Mouse (Mus musculus) heart, embryonic 16.5 days (tissue): ENCODE results near the gene Gmpr2. TPM values are rescaled to one million over a fixed set of nuclear protein-coding genes. Genes with fewer than 3 reads are reported as not detected.

Experiments
- ATAC-seq: fragments of 200-750 bp; cut with Nextera tagmentation; replicated peaks from 2 replicates; pipeline ENCODE4 v1.8.0; 2017; ENCODE audit warnings: moderate number of reproducible peaks; ENCODE audit not compliant: insufficient read depth, low FRiP score; ENCODE audit errors: extremely low read depth
- H3K27ac ChIP-seq: fragments of 300-500 bp; sonication (generic); 2 replicates; pipeline ENCODE4 v1.5.1; 2014; ENCODE audit warnings: mild to moderate bottlenecking, low read length, control low read depth, moderate library complexity
- H3K27me3 ChIP-seq: fragments of 300-500 bp; sonication (generic); 2 replicates; pipeline ENCODE4 v1.6.1; 2014; ENCODE audit warnings: low read length, mixed read lengths; ENCODE audit not compliant: control insufficient read depth, insufficient read depth
- H3K36me3 ChIP-seq: fragments of 300-500 bp; sonication (generic); 2 replicates; pipeline ENCODE4 v1.6.1; 2014; ENCODE audit not compliant: control insufficient read depth, insufficient read depth
- H3K4me1 ChIP-seq: fragments of 300-500 bp; sonication (generic); 2 replicates; pipeline ENCODE4 v1.6.1; 2014; ENCODE audit warnings: low read length, mixed read lengths; ENCODE audit not compliant: control insufficient read depth, insufficient read depth
- H3K4me2 ChIP-seq: fragments of 300-500 bp; sonication (generic); 2 replicates; pipeline ENCODE4 v1.6.1; 2014; ENCODE audit warnings: low read depth, mild to moderate bottlenecking, control low read depth, low read length
- H3K4me3 ChIP-seq: fragments of 300-500 bp; sonication (generic); 2 replicates; pipeline ENCODE4 v1.5.1; 2014; ENCODE audit warnings: mild to moderate bottlenecking, control low read depth, low read length
- H3K9ac ChIP-seq: fragments of 300-500 bp; sonication (generic); 2 replicates; pipeline ENCODE4 v1.6.1; 2014; ENCODE audit warnings: low read length, control low read depth
- H3K9me3 ChIP-seq: fragments of 300-500 bp; sonication (generic); replicated peaks from 2 replicates; pipeline ENCODE4 v1.6.1; 2016; ENCODE audit warnings: low read length; ENCODE audit not compliant: control insufficient read depth
- WGBS: fragments of 180-500 bp; shearing (Covaris S2); extraction: QIAGEN DNeasy Blood & Tissue Kit; methylation state at CpG from one replicate; pipeline ENCODE4 v1.1.7; 2014; 5-methylcytosine and 5-hydroxymethylcytosine counted together
- polyA plus RNA-seq: library from polyadenylated mRNA; unstranded; fragments of >200 nt; fragmentation: Nextera tagmentation; extraction: Ambion mirVana; gene quantifications from 2 replicates; pipeline ENCODE4 v1.2.1, GENCODE M21; 2015

Gmpr2 gene
- polyA plus RNA-seq, 1 experiment from 2014 or later, result 43.9 TPM

- WGBS, result 61% methylated on average over 8 of the region's 8 CpGs
- Histone ChIP-seq H3K4me1 (no peaks in the 10 kb centered on the region), H3K27ac (no peak overlapping the region), H3K9ac (no peak overlapping the region), H3K27me3 (0 out of 2 replicates have a peak, but pooled peaks cover 2% of the 10 kb centered on the region), H3K36me3 (no peaks in the 10 kb centered on the region), H3K4me2 (no peak overlapping the region), H3K4me3 (no peak overlapping the region), H3K9me3 (no peaks in the 10 kb centered on the region)
- ATAC-seq, result no peak
These were observed 56.3 kb downstream of the Gmpr2 start for GRCm38 (mm10) chr14:55727889-55728685.

Other genes with a start within 250 kb of the Gmpr2 start
- 67.2 and 68.9 TPM in 2 replicates for gene Dhrs4, start 193.2 kb upstream of the Gmpr2 start, polyA plus RNA-seq
- 1.3 and 1.9 TPM in 2 replicates for gene Carmil3, start 181.3 kb upstream of the Gmpr2 start, polyA plus RNA-seq
- 0.21 and 0.24 TPM in 2 replicates for gene Cpne6, start 161.5 kb upstream of the Gmpr2 start, polyA plus RNA-seq
- 0.05 TPM in 1 of 2 replicates, not detected in the other for gene Nrl, start 147.0 kb upstream of the Gmpr2 start, polyA plus RNA-seq
- 36.8 and 42.8 TPM in 2 replicates for gene Pck2, start 131.7 kb upstream of the Gmpr2 start, polyA plus RNA-seq
- gene Dcaf11, start 111.9 kb upstream of the Gmpr2 start, polyA plus RNA-seq, result 75.1 and 75.5 TPM in 2 replicates
- gene A730061H03Rik, start 111.5 kb upstream of the Gmpr2 start, polyA plus RNA-seq, result 1.2 and 1.5 TPM in 2 replicates
- 79.4 and 85.6 TPM in 2 replicates for gene Fitm1, start 96.3 kb upstream of the Gmpr2 start, polyA plus RNA-seq
- 223 and 227 TPM in 2 replicates for gene Psme1, start 93.8 kb upstream of the Gmpr2 start, polyA plus RNA-seq
- 24.0 and 26.5 TPM in 2 replicates for gene Emc9, start 86.6 kb upstream of the Gmpr2 start, polyA plus RNA-seq
- gene Psme2, start 80.8 kb upstream of the Gmpr2 start, polyA plus RNA-seq, result 207 TPM in 2 replicates
- gene Rnf31, start 80.2 kb upstream of the Gmpr2 start, polyA plus RNA-seq, result 15.7 and 18.6 TPM in 2 replicates
- 11.5 and 15.3 TPM in 2 replicates for gene Irf9, start 68.4 kb upstream of the Gmpr2 start, polyA plus RNA-seq
- 4.8 and 7.3 TPM in 2 replicates for gene Rec8, start 53.9 kb upstream of the Gmpr2 start, polyA plus RNA-seq
- gene Ipo4, start 36.0 kb upstream of the Gmpr2 start, polyA plus RNA-seq, result 64.8 and 70.8 TPM in 2 replicates
- 0.59 and 0.61 TPM in 2 replicates for gene Gm49378, start 34.0 kb upstream of the Gmpr2 start, polyA plus RNA-seq
- gene Tm9sf1, start 28.1 kb upstream of the Gmpr2 start, polyA plus RNA-seq, result 90.8 and 99.0 TPM in 2 replicates
- 0.22 and 0.45 TPM in 2 replicates for gene Tssk4, start 21.8 kb upstream of the Gmpr2 start, polyA plus RNA-seq
- 93.7 and 96.5 TPM in 2 replicates for gene Mdp1, start 11.4 kb upstream of the Gmpr2 start, polyA plus RNA-seq
- 444 and 466 TPM in 2 replicates for gene Nedd8, start 183 bp downstream of the Gmpr2 start, polyA plus RNA-seq
- 27.5 and 30.0 TPM in 2 replicates for gene Tinf2, start 9.9 kb downstream of the Gmpr2 start, polyA plus RNA-seq
- 0.45 and 0.57 TPM in 2 replicates for gene Tgm1, start 42.0 kb downstream of the Gmpr2 start, polyA plus RNA-seq
- 22.0 and 25.6 TPM in 2 replicates for gene Rabggta, start 50.3 kb downstream of the Gmpr2 start, polyA plus RNA-seq
- 71.1 and 76.3 TPM in 2 replicates for gene Dhrs1, start 73.7 kb downstream of the Gmpr2 start, polyA plus RNA-seq
- gene Nop9, start 73.8 kb downstream of the Gmpr2 start, polyA plus RNA-seq, result 21.5 and 22.7 TPM in 2 replicates
- gene Cideb, start 86.5 kb downstream of the Gmpr2 start, polyA plus RNA-seq, result 1.3 and 1.8 TPM in 2 replicates
- 0.20 and 0.32 TPM in 2 replicates for gene Ltb4r2, start 89.5 kb downstream of the Gmpr2 start, polyA plus RNA-seq
- gene Ltb4r1, start 94.0 kb downstream of the Gmpr2 start, polyA plus RNA-seq, result 0.59 and 0.66 TPM in 2 replicates
- gene Adcy4, start 112.2 kb downstream of the Gmpr2 start, polyA plus RNA-seq, result 15.3 and 17.5 TPM in 2 replicates
- gene Ripk3, start 116.9 kb downstream of the Gmpr2 start, polyA plus RNA-seq, result 17.8 and 20.8 TPM in 2 replicates
- gene Nfatc4, start 151.2 kb downstream of the Gmpr2 start, polyA plus RNA-seq, result 9.7 and 14.4 TPM in 2 replicates
- 11.1 and 13.7 TPM in 2 replicates for gene Nynrin, start 182.1 kb downstream of the Gmpr2 start, polyA plus RNA-seq
- 0.59 and 0.69 TPM in 2 replicates for gene Cbln3, start 212.5 kb downstream of the Gmpr2 start, polyA plus RNA-seq
- 9.8 and 11.2 TPM in 2 replicates for gene Khnyn, start 213.0 kb downstream of the Gmpr2 start, polyA plus RNA-seq
- 59.6 and 59.9 TPM in 2 replicates for gene Sdr39u1, start 228.4 kb downstream of the Gmpr2 start, polyA plus RNA-seq